Mouse (Mus musculus) WW6 (cell line): ENCODE data around the gene Krt78.

Source experiments
- DNase-seq: peaks from one replicate; pipeline ENCODE4 v3.0.0-alpha.2; 2013; ENCODE audit warnings: low read depth, low spot score

Gene Krt78

DNA sequence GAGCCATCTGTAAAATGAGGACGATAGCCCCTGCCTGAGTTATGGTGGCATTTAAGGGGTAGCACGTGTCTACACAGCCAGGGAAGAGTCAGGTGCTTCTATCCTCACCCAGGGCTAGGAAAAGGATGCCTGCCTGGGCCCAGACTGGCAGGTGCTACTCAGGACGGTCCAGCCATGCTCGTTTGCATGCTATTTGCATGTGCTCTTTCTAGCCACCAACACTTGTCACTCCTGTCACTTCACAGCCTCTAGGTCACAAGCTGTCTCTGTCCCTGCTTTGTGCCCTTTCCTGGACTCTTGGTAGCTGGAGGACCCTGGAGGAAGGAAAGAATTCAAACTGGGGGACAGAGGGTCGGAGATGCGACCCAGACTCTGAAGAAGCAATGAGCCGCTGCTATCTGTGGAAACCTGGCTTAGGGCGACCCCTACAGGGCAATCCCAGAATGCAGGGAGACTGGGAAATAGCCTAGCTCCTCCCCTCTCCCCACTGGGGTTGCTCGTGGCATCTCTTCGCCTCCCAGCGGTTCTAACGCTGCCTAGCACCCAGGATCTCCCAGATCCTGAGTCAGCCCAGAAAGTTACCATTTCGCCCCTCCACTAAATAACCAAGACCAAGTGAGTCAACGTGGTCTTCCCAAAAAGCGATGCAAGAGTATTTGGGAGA lies 19.5 kb upstream of the Krt78 start:
- DNase-seq: peak; percentile 81

DNA sequence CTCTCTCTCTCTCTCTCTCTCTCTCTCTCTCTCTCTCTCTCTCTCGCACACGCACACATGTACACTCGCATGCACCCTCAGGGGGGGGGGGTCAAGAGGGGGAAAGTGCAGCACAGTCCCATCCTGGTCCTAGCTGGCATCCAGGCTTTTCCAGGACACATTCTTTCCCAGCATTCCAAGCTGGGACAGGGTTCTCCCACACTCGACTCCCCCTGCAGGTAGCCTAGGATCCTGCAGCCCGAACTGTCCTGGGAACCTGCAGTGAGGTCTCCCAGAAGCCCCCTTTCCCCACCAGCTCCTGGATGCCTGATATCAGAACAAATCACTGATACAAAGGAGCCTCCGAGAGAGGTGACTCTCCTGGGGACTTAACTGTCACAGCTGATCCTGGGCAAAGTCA lies 16.4 kb upstream of the Krt78 start:
- no peak for DNase-seq

DNA sequence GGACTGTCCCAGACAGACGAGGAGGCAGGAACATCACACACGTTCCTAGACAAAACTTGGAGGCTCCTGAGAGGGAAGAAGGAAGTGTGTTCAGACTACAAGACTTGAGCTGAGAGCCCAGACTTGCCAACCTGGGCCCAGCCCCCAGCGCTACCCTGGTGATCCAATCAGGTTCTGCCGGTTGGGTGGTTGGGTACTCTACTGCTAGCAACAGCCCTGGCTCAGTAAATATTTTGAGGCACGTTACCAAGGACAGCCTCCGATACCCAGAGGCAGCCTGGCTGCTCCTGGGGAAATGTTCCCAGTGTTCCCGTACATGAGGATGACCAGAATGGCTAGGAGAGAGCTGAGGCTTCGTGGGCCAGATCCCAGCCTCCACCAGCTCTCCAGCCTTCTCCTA lies 12.7 kb upstream of the Krt78 start:
- no peak for DNase-seq

DNA sequence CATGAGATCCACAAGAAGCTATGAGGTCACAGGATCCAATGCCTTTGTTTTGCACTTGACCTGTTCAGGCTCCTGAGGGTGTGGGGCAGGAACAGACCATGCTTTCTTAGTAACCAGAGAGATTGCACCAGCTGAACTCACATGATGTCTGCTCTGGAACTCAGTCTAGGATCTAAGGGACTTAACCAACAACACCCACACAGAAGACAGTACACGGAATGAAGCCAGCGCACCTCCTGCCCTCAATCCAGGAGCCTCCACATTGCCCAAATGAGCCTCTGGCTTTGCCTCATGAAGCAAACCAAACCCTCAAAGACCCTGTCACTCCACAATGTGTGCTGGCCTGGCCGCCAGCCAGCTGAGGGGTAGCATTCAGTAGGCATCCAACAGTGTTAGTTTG lies 4.8 kb upstream of the Krt78 start:
- DNase-seq: no peak

DNA sequence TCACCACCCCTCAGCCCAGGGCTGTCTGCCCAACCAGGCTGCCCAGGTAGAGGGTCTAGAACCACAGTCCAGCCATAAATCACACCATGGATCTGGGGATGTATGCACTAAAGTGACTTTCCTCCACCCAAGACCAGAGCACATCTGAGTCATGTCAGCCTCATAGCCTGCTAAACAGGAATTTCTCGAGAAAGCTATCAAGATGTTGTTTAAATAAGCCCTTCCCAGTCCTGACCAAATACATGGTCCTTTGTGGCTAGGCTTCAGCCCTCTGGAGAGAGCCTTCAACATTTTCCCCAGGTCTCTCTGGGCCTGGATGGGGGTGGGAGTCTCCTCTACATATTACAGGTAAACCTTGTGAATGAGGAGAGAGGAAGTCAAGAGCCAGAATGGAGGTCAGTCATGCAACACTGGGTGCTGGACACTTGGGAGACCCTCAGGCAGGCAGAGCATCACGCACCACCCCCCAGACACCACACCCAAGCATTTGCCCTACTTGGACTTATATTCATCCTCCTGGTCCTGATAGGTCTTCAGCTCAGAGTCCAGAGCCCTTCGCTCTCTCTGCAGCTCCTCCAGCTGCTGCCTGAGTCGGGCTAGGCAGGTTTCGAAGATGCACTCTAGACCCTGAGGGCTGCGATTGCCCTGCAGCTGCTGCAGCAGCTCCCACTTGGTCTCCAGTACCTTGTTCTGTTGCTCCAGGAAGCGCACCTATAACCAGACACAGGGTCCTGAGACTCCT lies 1.2 kb downstream of the Krt78 start:
- no peak for DNase-seq

DNA sequence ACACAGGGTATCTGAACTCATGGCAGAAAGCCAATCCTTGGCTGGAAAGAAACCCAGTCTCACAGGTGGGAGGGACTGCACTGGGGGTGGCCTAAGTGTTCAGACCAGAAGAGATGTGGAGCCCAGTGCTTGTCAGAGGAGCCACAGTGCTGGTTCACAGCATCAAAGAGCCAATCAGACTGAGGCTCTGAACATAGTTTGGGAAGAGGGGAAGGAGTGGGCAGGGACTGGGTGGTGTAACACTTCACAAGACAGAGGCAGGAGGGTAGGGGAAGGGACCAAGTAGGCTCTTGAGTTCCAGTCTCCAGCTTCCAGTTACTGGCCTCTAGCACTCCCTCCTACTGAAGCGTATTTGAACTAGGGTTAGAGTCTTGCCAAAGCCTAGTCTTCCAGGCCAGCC lies 8.7 kb downstream of the Krt78 start:
- DNase-seq: no peak

DNA sequence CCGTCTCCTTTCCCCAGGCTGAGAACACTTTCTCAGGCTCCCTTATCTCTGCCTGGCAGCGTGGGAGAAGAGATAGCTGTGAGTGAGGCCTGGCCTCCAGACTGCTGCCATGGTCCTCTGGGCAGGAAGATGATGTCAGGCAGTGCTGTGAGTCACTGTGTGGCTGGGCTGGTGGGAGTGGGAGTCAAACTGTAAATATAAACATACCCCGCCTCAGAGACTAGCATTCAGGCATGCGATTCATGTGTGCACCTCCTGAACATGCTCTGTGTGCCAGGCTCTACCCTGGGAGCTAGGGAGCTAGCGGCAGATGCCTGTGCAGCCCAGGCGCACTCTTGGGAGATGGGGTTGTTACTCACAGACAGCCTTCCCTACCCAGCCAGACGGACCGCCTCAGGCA lies 12.1 kb downstream of the Krt78 start:
- DNase-seq: no peak

DNA sequence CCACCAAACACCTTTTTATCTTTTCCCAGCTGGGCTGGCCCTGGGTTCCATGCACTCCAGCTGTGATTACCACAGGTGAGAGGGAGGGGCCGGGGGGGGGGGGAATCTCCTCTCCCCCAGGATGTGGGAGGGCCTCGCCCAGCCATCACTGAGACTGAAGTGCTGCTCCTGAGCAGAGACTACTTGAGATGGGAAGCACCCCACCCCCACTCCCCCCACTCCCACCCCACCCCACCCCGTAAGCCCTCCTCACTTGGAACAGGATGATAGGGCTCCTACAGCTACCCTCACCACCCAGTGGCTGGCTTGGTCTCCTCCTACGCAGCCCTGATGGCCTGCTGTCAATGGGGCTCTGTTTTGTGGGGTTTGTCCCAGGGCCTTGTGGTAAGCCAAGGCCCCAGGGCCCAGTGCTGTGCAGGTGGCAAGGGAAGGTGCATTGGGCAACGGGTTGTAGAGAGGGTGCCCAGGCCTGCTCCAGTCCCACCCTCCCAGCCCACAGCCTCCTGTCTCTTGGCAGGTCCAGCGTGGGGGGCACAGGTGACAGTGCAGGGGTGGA lies 13.7 kb downstream of the Krt78 start, which contains the start of gene Krt79:
Gene Krt79 (minus strand): TSS at position 51 of the 556 bp plus-strand sequence.
- DNase-seq: no peak

DNA sequence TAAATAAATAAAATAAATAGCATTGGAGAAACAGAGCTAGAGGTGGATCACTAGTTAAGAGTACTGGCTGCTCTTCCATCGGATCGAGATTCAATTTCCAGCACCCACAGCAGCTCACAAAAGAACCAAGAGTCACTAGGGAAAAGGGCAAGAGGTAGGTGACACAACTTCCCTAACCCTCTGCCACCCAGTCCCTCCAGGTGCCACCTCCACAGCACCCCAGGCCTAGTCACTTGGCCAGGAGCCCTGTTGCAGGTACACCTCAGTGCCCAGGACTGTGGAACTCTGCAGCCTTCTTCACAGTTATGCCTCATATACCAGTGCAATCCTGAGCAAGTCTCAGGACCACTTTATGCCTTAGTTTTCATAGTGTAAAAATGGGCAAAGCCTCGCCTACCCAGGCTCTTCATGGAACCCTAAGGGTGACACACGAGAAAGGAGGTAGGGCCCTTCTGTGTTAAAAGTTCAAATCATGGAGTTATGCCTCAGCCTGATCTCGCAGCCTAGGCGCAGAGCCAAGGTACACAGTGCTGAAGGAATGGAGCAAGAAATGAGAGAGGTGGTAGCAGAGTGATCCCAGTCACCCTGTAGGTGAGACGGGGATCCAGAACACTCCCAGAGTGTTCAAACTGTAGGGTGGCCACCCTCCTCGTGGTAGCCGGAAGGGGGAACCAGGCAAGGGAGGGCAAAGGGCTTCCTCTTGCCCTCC lies 15.3 kb downstream of the Krt78 start:
- DNase-seq: no peak

DNA sequence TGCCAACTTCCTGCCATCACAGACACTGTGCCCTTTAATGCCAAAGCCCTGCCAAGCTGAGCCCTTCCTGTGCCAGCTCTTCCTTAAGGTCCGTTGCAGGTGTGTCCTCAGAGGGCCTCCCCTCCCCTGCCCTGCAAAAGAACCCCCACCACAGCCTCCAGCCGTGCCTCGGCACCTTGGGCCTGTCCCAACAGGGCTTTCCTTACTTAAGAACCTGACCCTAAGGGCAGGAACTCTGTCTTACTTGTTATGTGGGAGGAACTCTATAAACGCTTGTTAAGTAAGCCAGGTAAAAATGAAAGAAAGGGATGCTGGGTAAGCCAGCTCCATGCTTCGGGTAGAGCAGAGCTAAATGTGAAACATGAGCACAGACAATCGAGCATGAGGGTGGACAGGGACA lies 21.1 kb downstream of the Krt78 start:
- no peak for DNase-seq

DNA sequence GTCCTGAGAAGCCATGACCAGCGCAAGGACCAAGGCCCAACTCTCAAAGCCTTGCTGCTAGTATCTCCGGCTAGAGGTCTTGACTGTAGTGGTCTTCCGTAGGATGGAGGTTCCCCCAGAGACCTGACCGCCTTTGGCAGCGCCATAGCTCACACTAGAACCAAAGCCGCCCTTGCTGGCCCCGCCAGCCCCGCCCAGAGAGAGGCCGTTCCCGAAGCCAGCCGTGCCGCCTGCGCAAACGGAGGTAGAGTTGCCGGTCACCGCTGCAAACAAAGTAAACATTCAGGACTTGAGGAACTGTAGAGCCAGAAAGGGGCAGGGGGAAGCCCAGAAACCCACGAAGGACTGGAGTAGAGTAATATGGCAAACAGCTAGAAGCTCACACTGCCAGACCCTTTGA lies 24.4 kb downstream of the Krt78 start:
- no peak for DNase-seq

DNA sequence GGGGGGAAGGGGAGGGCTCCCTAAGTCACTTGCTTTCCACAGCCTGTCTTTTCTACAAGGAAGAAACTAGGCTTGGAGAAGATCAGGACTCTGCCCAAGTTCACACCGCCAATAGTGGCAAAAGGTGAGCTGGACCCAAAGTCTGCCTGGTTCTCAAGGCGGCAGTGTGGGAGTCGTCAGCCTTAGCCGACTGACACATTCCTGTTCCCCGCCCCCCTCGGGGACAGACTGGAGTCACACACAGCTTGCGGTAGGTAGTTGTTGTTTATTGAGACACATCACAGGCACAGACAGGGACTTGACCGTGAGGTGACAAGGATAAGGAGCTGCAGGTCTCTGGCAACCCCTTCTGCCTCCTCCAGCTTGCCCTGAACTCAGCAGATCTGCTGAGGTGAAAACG lies 25.0 kb downstream of the Krt78 start:
- no peak for DNase-seq

DNA sequence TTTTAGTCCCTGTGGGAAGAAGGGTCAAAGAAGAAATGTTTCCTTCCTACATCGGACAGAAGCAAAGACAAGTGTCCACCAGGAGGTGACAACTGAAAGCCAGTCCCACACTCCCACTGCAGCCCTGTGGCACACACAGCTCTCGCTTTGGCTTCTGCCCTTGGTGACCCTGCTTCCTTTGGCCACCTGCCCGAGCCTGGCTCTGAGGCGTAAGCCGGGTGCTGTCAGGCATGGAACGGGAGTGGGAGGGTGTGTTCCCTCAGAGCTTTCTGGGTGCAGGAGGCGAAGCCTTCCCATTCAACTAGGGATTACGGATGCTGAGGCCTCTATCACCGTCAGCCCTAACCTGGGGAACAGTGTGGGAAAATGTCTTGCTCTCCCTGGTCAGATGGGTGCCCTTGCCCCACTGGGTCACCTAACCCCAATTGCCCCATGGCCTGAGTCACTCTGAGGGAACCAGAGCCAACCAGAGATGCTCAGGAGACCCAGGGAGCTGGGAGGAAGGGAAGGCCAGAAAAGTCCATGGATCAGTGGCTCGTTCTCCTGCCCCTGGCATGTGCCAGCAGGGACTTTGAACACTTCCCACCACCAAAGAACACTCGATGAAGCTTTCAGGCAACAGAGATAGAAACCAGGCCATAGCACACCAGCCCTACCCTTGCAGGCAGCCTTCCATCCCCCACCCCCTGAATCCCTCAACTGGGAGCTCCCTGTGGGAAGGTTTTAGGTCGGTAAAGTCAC lies 26.6 kb downstream of the Krt78 start:
- DNase-seq: no peak

DNA sequence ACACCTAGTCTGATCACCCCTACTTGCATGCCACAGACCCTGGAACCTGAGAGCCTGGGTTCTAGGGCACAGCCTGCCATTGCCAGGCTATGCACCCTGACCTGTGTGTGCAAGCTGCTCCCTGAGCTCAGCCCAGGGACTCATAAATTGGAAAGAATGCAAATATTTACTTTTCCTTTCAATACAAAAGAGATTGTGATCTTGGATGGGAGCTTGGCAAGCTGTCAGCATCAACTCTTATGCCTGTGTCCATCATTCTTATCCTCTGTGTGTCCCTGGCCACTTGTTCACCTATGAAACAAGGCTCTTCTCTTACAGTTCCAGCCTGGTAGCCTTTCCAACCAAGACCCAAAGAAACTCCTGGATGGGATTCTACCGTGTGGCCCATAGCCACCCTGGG lies 29.0 kb downstream of the Krt78 start:
- no peak for DNase-seq

DNA sequence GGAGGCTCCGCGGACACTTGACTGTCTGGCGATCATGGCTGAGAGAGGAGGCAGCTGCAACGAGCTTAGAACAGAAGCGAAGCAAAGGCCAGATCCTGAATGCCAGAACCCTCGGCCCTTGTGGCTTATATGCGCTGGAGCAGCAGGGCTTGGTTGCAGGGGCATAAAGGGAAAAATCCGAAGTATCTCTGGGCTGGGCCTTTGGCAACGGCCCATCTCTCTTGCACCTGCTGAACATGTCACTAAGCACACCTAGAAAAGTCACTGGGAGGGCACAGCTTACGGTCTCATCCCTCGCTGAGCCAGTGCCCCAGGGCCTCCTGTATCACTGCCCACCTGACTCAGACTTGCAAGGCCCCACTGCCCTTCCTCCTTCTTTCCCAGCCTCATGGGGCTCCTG lies 29.5 kb downstream of the Krt78 start, which contains the start of gene Krt4:
Gene Krt4 (minus strand): TSS at position 101 of the 400 bp plus-strand sequence.
- no peak for DNase-seq

DNA sequence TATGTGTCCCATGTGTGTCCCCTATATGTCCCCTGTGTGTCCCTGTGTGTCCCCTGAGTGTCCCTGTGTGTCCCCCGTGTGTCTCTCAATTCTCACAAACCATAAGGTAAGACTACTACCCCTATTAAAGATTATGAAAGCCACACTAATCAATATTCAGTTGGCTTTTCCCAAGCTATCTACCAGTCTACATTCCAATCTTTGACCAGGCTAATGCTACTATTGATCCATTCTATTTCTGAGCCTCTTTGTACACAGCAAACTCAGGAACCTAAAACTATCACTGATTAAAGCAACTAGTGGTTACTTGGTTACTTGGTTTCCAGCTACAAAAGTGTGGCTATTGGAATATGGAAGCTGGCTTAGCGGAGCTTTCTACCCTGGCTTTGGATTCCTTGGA lies 31.8 kb downstream of the Krt78 start:
- no peak for DNase-seq

DNA sequence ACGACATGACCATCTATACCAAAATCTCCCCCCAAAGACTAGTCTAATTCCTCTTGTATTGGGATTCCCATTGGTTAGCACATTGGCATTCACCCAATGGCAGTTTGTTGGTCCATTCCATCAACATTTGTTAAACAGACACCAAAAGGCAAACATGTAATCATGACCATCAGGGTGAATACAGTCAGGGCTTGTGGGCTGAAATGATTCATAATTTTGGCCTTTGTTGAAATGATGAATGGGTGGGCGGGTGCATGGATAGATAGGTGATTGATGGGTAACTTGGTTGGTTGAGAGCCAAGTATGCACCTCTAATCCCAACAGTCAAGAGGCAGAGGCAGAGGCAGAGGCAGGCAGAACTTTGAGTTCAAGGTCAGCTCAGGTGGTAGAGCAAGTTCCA lies 38.0 kb downstream of the Krt78 start:
- DNase-seq: no peak

DNA sequence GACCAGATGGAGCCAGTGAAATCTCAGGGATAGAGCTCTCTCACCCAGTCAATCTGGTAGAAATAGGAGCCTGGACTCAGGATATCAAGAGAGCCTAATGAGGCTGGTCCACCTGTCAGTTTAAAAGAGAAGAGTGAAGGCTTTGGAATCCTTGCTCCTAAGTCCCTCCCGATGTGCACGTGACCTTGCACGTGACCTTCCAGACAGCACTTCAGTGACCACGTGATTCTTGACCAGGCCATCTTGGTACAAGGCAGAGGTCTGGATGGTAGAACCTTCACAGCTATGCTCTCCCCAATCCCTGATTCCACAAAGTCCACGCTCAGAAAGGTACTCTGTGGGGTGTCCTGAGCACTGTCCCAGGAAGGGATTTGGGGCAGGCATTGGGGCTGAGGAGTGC lies 49.2 kb downstream of the Krt78 start:
- DNase-seq: no peak

DNA sequence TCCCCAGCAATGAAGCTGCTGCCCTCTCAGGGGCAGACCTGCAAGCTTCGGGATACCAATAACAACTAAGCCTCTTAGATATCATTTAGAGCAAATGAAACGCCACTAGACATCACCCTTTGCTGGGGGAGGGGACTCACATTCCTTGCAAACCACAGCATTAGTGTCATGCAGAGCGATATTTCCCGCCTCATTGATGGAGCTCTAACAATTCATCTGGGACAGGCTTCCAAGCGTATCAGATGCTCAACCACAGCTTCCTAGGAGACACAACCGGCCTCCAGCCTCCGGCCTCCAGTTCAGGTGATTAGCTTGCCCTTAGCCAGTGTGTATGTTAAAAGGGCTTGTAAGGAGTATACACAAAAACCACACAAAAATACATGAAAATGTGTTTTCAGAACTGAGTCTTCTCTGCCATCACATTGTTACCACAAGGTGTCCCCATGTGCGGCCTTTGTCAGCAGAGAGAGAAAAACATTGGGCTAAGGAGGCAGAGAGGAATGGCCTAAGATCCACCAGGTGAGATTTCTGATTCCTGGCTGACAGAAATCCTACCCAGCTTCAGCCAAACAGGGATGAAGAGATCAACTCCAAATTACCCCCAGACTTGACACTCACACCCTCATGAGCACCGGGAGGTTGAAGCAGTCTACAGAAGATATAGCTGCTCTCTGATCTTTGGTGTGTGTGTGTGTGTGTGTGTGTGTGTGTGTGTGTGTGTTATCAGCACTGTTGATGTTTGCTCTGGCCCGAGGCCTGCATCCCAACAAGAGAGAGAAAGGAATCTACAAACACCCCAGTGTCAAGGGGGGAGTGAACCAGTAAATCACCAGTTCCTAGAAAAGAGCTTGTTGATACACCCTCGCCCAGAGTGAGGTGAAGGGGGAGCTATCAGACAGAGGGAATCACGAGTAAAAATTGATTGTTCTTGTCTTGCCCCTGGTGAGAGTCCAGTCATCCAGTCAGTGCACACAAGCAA lies 51.6 kb downstream of the Krt78 start:
- no peak for DNase-seq
